Mouse (Mus musculus): ENCODE measurements around the gene Dgkq. TPM values are rescaled to one million over a fixed set of nuclear protein-coding genes. Genes with fewer than 3 reads are reported as not detected.

Dgkq gene
- polyA plus RNA-seq, 1 experiment from 2014 or later, result 14.6 TPM

- Histone ChIP-seq H3K27me3 (ENCODE audit: insufficient read depth, low read length) (no peaks in the 10 kb centered on the region), H3K4me3 (ENCODE audit: low read length) (peak within 1 kb of the TSS; percentile 94), H3K27ac (ENCODE audit: low read length) (0 out of 2 replicates have a peak within 1 kb of the TSS, but pooled peaks have one; percentile 46), H3K9me3 (ENCODE audit: low read length) (no peaks in the 10 kb centered on the region), H3K4me1 (ENCODE audit: insufficient read depth, low read length) (peaks cover 11% of the 10 kb centered on the region), H3K4me2 (replicated peaks; ENCODE audit: low read depth, low read length) (peak within 1 kb of the TSS; percentile 75), H3K36me3 (ENCODE audit: insufficient read depth, low read length) (peaks cover 6% of the 10 kb centered on the region), H3K9ac (replicated peaks; ENCODE audit: low read length) (peak within 1 kb of the TSS; percentile 92)
- peak; percentile 75 for ATAC-seq (ENCODE audit: low FRiP score, low TSS enrichment)
- 8% methylated on average over 24 of the region's 24 CpGs for WGBS
These were observed 9.5 kb downstream of the Dgkq start, which contains the start of gene Idua for GRCm38 (mm10) chr5:108659698-108660631. Gene Idua (plus strand): TSS chr5:108660331.

- no peaks in the 10 kb centered on the region for H3K27me3 ChIP-seq (ENCODE audit: insufficient read depth, low read length)
These were observed 10.9 kb downstream of the Dgkq start for GRCm38 (mm10) chr5:108658611-108659010.

GRCm38 (mm10) chr5:108657406-108657805 is 12.1 kb downstream of the Dgkq start:
- Histone ChIP-seq H3K27ac (ENCODE audit: low read length) (no peak overlapping the region), H3K9ac (replicated peaks; ENCODE audit: low read length) (no peak overlapping the region), H3K27me3 (ENCODE audit: insufficient read depth, low read length) (no peaks in the 10 kb centered on the region), H3K9me3 (ENCODE audit: low read length) (no peaks in the 10 kb centered on the region), H3K4me2 (replicated peaks; ENCODE audit: low read depth, low read length) (no peak overlapping the region), H3K4me3 (ENCODE audit: low read length) (no peak overlapping the region), H3K36me3 (ENCODE audit: insufficient read depth, low read length) (peaks cover 31% of the 10 kb centered on the region), H3K4me1 (ENCODE audit: insufficient read depth, low read length) (peaks cover 11% of the 10 kb centered on the region)
- ATAC-seq (ENCODE audit: low FRiP score, low TSS enrichment), result no peak
- WGBS, result 81% methylated on average over 5 of the region's 5 CpGs

More at GRCm38 (mm10) chr5:108658611-108659010, 10.9 kb downstream of the Dgkq start:
- WGBS, result 90% methylated on average over 1 of the region's 1 CpGs
- no peak overlapping the region for H3K27ac ChIP-seq (ENCODE audit: low read length)
- H3K4me3 ChIP-seq (ENCODE audit: low read length), result no peak overlapping the region
- ATAC-seq (ENCODE audit: low FRiP score, low TSS enrichment), result no peak
- no peak overlapping the region for H3K4me2 ChIP-seq (replicated peaks; ENCODE audit: low read depth, low read length)
- H3K9ac ChIP-seq (replicated peaks; ENCODE audit: low read length), result no peak overlapping the region
- H3K9me3 ChIP-seq (ENCODE audit: low read length), result no peaks in the 10 kb centered on the region
- H3K36me3 ChIP-seq (ENCODE audit: insufficient read depth, low read length), result peaks cover 20% of the 10 kb centered on the region
- H3K4me1 ChIP-seq (ENCODE audit: insufficient read depth, low read length), result peaks cover 11% of the 10 kb centered on the region

- Histone ChIP-seq H3K9me3 (ENCODE audit: low read length) (no peaks in the 10 kb centered on the region), H3K9ac (replicated peaks; ENCODE audit: low read length) (no peak overlapping the region), H3K4me3 (ENCODE audit: low read length) (no peak overlapping the region), H3K4me2 (replicated peaks; ENCODE audit: low read depth, low read length) (no peak overlapping the region), H3K27ac (ENCODE audit: low read length) (no peak overlapping the region), H3K4me1 (ENCODE audit: insufficient read depth, low read length) (peaks cover 11% of the 10 kb centered on the region), H3K36me3 (ENCODE audit: insufficient read depth, low read length) (peaks cover 31% of the 10 kb centered on the region), H3K27me3 (ENCODE audit: insufficient read depth, low read length) (no peaks in the 10 kb centered on the region)
- no peak for ATAC-seq (ENCODE audit: low FRiP score, low TSS enrichment)
- 91% methylated on average over 15 of the region's 15 CpGs for WGBS
These were observed 13.4 kb downstream of the Dgkq start for GRCm38 (mm10) chr5:108655891-108656650.

GRCm38 (mm10) chr5:108655381-108655780 is 14.1 kb downstream of the Dgkq start:
- H3K27me3 ChIP-seq (ENCODE audit: insufficient read depth, low read length), result no peaks in the 10 kb centered on the region
- ATAC-seq (ENCODE audit: low FRiP score, low TSS enrichment), result no peak
- H3K4me3 ChIP-seq (ENCODE audit: low read length), result no peak overlapping the region
- no peak overlapping the region for H3K27ac ChIP-seq (ENCODE audit: low read length)
- H3K9me3 ChIP-seq (ENCODE audit: low read length), result no peaks in the 10 kb centered on the region
- peaks cover 9% of the 10 kb centered on the region for H3K4me1 ChIP-seq (ENCODE audit: insufficient read depth, low read length)
- H3K36me3 ChIP-seq (ENCODE audit: insufficient read depth, low read length), result peaks cover 33% of the 10 kb centered on the region
- no peak overlapping the region for H3K4me2 ChIP-seq (replicated peaks; ENCODE audit: low read depth, low read length)
- WGBS, result 93% methylated on average over 9 of the region's 9 CpGs
- no peak overlapping the region for H3K9ac ChIP-seq (replicated peaks; ENCODE audit: low read length)

GRCm38 (mm10) chr5:108654444-108654990 is 15.0 kb downstream of the Dgkq start:
- H3K9ac ChIP-seq (replicated peaks; ENCODE audit: low read length), result no peak overlapping the region
- no peaks in the 10 kb centered on the region for H3K9me3 ChIP-seq (ENCODE audit: low read length)
- peaks cover 37% of the 10 kb centered on the region for H3K36me3 ChIP-seq (ENCODE audit: insufficient read depth, low read length)
- H3K27me3 ChIP-seq (ENCODE audit: insufficient read depth, low read length), result no peaks in the 10 kb centered on the region
- no peak overlapping the region for H3K4me2 ChIP-seq (replicated peaks; ENCODE audit: low read depth, low read length)
- no peak overlapping the region for H3K27ac ChIP-seq (ENCODE audit: low read length)
- H3K4me3 ChIP-seq (ENCODE audit: low read length), result no peak overlapping the region
- H3K4me1 ChIP-seq (ENCODE audit: insufficient read depth, low read length), result peaks cover 3% of the 10 kb centered on the region
- WGBS, result 90% methylated on average over 10 of the region's 10 CpGs
- no peak for ATAC-seq (ENCODE audit: low FRiP score, low TSS enrichment)

GRCm38 (mm10) chr5:108653341-108653740 is 16.1 kb downstream of the Dgkq start:
- no peaks in the 10 kb centered on the region for H3K4me1 ChIP-seq (ENCODE audit: insufficient read depth, low read length)
- no peak for ATAC-seq (ENCODE audit: low FRiP score, low TSS enrichment)
- WGBS, result 87% methylated on average over 6 of the region's 6 CpGs

GRCm38 (mm10) chr5:108651823-108652222 is 17.6 kb downstream of the Dgkq start:
- Histone ChIP-seq H3K4me2 (replicated peaks; ENCODE audit: low read depth, low read length) (no peak overlapping the region), H3K36me3 (ENCODE audit: insufficient read depth, low read length) (peaks cover 47% of the 10 kb centered on the region)
- WGBS, result 62% methylated on average over 1 of the region's 1 CpGs

More at GRCm38 (mm10) chr5:108653341-108653740, 16.1 kb downstream of the Dgkq start:
- Histone ChIP-seq H3K4me3 (ENCODE audit: low read length) (no peak overlapping the region), H3K27me3 (ENCODE audit: insufficient read depth, low read length) (no peaks in the 10 kb centered on the region), H3K4me2 (replicated peaks; ENCODE audit: low read depth, low read length) (no peak overlapping the region), H3K27ac (ENCODE audit: low read length) (no peak overlapping the region), H3K9ac (replicated peaks; ENCODE audit: low read length) (no peak overlapping the region), H3K36me3 (ENCODE audit: insufficient read depth, low read length) (peaks cover 43% of the 10 kb centered on the region), H3K9me3 (ENCODE audit: low read length) (no peaks in the 10 kb centered on the region)

GRCm38 (mm10) chr5:108651136-108651720 is 18.2 kb downstream of the Dgkq start:
- Histone ChIP-seq H3K27me3 (ENCODE audit: insufficient read depth, low read length) (no peaks in the 10 kb centered on the region), H3K9me3 (ENCODE audit: low read length) (no peaks in the 10 kb centered on the region), H3K4me2 (replicated peaks; ENCODE audit: low read depth, low read length) (no peak overlapping the region), H3K4me3 (ENCODE audit: low read length) (no peak overlapping the region), H3K27ac (ENCODE audit: low read length) (no peak overlapping the region), H3K4me1 (ENCODE audit: insufficient read depth, low read length) (no peaks in the 10 kb centered on the region), H3K9ac (replicated peaks; ENCODE audit: low read length) (no peak overlapping the region), H3K36me3 (ENCODE audit: insufficient read depth, low read length) (peaks cover 50% of the 10 kb centered on the region)
- 86% methylated on average over 5 of the region's 5 CpGs for WGBS
- ATAC-seq (ENCODE audit: low FRiP score, low TSS enrichment), result no peak

More at GRCm38 (mm10) chr5:108651823-108652222, 17.6 kb downstream of the Dgkq start:
- Histone ChIP-seq H3K9me3 (ENCODE audit: low read length) (no peaks in the 10 kb centered on the region), H3K9ac (replicated peaks; ENCODE audit: low read length) (no peak overlapping the region), H3K27me3 (ENCODE audit: insufficient read depth, low read length) (no peaks in the 10 kb centered on the region), H3K4me1 (ENCODE audit: insufficient read depth, low read length) (no peaks in the 10 kb centered on the region), H3K27ac (ENCODE audit: low read length) (no peak overlapping the region), H3K4me3 (ENCODE audit: low read length) (no peak overlapping the region)
- peak; percentile 66; the same call in 1 of the 2 replicates for ATAC-seq (ENCODE audit: low FRiP score, low TSS enrichment)
